Mouse (Mus musculus) cerebellum, postnatal 10 days (tissue): ENCODE results near the gene Zbtb48.

ENCODE experiments used
- DNase-seq, 2 experiments: peaks; one replicate each; pipeline ENCODE4 v3.0.0; 2021; ENCODE audit warnings: mixed read lengths in 2 of 2

The Zbtb48 gene

GRCm38 (mm10) chr4:152029087-152029486, 1.6 kb upstream of the Zbtb48 start:
- peak; percentile 40 to 45 for DNase-seq

GRCm38 (mm10) chr4:152028456-152028855, 985 bp upstream of the Zbtb48 start:
- no peak for DNase-seq

DNA sequence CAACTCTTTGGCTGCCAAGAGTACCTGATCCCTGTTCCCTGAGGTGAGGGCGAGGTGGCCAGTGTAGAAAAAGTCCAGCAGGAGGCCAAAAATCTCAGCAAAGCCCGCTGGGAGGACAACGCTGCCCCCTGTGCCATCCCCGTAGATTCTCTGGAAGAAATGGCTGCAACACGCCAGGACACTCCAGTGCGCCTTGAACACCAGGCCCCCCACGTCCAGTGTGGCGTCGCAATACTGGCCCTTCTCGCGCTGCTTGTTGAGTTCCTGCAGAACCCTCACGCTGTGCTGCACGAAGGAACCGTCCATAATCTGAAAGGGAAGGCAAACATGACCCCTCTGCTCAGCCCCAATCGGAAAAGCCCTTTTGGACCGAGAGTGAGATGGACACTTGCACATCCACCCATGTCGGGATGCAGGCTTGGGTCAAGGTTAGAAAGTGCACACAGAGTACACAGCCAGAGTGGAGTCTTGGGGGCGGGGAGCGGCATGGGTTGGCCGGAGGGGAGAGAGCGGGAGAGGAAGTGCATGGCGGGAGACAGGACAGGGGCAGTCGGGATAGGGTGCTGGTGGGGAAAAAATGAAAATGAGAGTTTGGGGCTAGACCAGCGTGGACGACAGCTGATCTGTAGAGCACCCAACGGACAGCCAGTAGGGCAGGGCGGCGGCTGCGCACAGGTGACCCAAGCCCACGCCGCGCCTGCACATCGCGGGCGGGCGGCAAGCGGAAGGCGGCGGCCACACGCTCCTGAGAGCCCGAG, 541 bp downstream of the Zbtb48 start:
- no peak for DNase-seq

GRCm38 (mm10) chr4:152024525-152024924, 2.9 kb downstream of the Zbtb48 start:
- DNase-seq = no peak

DNA sequence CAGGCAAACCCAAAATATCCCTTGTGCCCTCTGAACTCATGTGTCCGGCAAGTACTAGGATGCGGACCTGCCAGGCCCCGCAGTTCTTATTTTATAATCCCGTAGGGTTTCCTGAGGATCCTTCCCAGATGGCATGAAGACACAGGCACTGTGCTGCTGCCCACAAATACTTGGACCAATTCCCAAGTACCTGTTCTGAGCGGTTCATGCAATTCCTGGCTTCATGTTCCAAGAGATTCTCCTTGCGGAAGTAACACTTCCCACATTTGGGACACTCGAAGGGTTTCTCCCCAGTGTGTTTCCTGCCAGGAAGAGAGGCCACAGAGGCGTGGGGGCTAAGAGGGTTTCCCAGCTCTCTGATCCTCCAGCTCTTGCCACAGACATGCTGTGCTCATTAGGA, 5.0 kb downstream of the Zbtb48 start:
- DNase-seq = peak; percentile 39 to 60

DNA sequence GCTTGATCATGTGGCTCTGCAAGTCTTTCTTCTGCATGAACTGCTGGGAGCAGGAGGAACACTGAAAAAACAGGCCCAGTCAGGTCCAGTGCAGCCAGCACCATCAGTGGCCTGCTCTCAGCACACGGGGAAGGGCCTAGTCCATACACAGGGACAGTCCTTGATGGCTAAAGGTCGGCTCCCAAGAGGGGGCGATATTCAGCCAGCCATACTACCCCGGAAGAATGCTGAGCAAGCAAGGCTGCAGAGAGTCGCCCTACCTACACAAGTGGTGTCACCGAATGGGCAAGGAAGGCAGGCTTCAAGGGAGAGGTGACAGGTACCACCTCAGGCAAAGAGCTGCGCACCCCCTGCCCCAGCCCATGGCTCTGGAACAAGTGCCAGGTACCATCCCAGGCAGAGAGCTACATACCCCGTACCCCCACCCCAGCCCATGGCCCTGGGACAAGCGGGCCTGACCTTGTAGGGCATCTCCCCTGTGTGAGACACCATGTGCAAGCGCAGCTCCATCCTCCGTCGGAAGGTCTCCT, 5.8 kb downstream of the Zbtb48 start:
- DNase-seq = no peak

DNA sequence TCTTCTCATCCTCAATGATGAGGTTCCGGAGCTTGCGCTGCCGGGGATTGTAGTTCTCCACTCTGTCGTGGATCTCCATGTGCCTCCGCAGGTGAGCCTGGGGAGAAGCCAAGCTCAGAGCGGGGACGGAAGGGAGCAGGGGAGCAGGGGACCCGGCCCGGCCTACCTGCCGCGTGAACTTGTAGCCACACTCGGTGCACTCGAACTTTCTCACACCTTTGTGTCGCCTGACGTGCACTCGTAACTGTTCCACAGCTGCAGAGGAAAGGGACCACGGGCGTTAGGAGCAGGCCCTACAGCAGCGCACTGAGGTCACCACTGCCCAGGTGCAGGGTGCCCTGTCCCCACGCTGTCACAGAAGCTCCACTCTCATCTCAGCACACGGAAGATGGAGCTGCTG, 7.4 kb downstream of the Zbtb48 start:
- DNase-seq = no peak

DNA sequence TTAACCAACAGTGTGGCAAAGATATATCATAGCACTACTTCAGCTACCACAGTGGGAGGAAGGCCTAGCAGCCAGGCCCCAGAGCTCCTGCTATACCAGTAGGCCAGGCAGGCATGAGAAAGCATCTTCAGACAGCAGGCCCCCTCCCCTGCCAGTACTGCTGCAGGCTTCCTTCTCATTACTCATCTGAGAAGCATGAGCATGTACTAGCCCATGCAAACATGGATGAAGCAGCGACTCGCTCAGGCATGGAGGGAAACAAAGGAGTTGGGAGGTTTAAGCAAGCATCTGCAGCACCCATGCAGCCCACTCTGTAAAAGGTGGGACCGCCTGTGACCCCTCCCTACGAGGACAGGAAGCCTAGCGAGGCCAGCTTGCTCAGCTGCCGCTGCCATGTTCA, 8.4 kb downstream of the Zbtb48 start:
- DNase-seq = no peak

- DNase-seq = no peak
Measured at GRCm38 (mm10) chr4:152013036-152013813, 14.2 kb downstream of the Zbtb48 start.

GRCm38 (mm10) chr4:152012109-152012508, 15.4 kb downstream of the Zbtb48 start:
- no peak for DNase-seq

- no peak for DNase-seq
Measured at GRCm38 (mm10) chr4:152011171-152011760, 16.2 kb downstream of the Zbtb48 start.

- DNase-seq = peak; percentile 54 to 66
Measured at GRCm38 (mm10) chr4:152010707-152011134, 16.8 kb downstream of the Zbtb48 start.

DNA sequence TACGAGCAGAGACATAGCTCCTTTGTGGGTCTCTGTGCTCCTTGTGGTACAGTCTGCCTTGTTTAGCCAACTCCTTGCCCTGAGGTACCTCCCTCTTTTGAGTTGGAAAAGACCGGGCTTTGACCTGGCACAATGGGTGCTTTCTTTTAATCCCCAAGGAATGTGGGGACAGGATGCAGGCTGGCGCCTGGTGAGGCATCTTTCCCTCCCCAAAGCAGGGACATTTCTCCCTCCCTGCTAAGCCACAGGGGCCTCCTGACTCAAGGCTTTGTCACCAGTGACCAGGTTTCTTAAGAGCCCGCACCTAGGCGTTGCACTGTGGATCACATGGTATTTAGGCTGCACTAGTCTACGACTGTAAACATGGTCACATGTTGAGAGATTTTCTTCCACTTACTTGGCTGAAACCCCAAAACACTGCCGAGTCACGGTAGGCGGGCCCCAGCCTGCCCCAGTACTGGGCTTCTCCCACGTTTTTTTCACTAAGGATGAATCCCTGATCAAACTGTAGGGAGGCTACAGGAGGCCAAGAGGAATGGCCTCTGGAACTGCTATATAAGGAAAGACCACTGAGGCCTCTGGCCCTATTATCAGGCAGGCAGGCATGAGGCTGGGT, 17.3 kb downstream of the Zbtb48 start:
- no peak for DNase-seq

- peak; percentile 83 to 84 for DNase-seq
Measured at GRCm38 (mm10) chr4:152009076-152010051, 18.1 kb downstream of the Zbtb48 start.

- DNase-seq = peak; percentile 93 to 95
Measured at GRCm38 (mm10) chr4:152008622-152009075, 18.8 kb downstream of the Zbtb48 start, which contains the start of gene Klhl21. Gene Klhl21 (plus strand): TSS chr4:152008803.

- no peak for DNase-seq
Measured at GRCm38 (mm10) chr4:152008148-152008500, 19.3 kb downstream of the Zbtb48 start.

GRCm38 (mm10) chr4:152007481-152008147, 19.9 kb downstream of the Zbtb48 start:
- DNase-seq = no peak

GRCm38 (mm10) chr4:152006812-152007211, 20.7 kb downstream of the Zbtb48 start:
- no peak for DNase-seq

- DNase-seq = no peak
Measured at GRCm38 (mm10) chr4:152006137-152006536, 21.3 kb downstream of the Zbtb48 start.

DNA sequence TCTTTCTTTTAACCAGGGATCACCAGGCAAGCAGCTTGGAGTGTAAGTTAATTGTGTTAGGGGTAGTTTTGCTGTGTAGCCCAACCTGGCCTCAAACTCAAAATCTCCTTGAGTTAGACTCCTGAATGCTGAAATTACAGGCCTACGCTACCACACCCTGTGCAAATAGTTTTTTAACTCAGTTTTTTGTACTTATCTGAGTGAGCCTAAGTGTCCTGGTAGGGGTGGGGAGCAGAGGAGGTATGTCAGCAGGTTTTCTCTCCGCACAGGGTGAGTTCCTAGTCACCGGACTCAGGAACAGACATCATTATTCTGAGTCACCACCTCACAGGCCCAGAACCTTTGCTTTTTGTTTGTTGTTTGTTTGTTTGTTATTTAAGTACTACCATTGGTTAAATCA, 25.4 kb downstream of the Zbtb48 start:
- DNase-seq = no peak

GRCm38 (mm10) chr4:152001335-152001734, 26.1 kb downstream of the Zbtb48 start:
- no peak for DNase-seq
